Mouse (Mus musculus) A20 (cell line): Measurements from ENCODE around the gene Galnt9.

Experiments used
- DNase-seq: peaks from one replicate; pipeline ENCODE4 v3.0.0-alpha.2; 2011; ENCODE audit warnings: low read depth, low spot score

Gene Galnt9

DNA sequence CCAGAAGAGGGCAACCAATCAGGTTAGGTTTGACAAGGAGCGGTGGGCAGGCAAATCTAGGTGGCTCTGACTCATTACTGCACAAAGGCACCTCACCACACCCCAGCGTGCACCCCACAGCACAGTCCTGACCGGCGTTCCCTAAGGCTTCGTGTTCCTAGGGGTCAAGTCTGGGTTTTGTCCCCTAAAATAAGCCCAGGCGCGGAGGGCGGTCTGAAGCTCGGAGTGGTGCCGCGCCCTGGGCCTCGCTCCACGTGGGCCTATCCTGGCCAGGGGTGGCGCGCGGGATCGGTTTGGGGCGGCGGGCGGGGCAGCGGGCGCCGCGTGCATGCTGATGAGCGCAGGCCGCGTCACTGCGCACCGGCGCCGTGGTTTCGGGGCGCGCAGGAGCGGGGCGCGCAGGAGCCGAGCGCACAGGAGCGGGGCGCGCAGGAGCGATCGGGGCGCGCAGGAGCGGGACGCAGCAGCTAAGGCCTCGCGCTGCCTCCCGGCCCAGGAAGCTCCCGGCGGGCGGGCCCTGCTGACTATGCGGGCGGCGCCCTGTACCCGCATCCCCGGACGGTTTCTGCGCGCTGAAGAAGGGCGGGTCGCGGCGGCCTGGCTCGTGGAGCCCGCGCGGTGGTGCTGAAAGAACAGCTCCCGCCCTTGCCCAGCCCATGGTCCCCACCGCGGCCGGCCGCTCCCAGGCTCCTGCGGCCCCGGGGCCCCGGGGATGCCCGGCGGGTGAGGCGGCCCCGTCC, at the start of gene Galnt9:
Gene Galnt9, plus strand, starts transcription at position 405 of the 740 bp plus-strand sequence.
- no peak for DNase-seq

DNA sequence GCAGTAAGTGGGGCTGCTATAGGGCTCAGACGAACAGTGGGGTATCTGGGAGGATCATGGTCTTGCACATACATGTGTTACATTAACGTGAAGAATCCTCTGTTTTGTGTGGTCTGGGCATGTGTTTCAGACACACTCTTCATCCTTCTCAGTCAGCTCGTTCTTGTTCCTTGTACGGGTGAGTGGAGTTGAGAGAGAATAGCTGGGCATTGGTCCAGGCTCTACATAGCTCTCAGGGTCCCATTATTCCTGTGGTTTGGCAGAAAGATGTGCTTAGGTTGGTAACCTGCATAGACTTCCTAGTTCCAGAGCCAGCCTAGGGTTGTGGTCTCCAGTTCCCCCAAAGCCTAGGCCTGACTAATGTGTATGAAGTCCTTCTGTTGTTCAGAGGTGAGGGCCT, 49.8 kb upstream of the Galnt9 start:
- DNase-seq = no peak

DNA sequence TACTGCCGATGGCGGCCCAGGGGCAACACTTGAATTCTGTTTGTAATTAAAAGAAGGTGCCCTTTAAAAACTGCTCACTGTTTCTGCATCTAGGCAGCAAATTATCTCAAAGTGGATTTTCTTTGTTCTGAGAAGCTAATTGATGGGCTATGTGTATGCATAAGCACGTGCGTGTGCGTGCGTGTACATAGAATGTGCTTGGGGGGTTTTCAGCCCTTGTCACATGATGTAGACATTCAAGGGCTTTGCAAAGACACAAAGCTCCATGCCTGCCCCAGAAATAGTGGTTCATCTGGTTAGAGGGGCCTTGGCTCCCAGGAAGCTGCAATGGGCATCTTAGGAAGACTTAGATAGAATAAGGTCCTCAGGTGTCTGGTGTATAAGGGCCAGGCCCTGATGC, 49.1 kb upstream of the Galnt9 start:
- DNase-seq = no peak

GRCm38 (mm10) chr5:110497556-110497955, 46.6 kb upstream of the Galnt9 start:
- DNase-seq = no peak

DNA sequence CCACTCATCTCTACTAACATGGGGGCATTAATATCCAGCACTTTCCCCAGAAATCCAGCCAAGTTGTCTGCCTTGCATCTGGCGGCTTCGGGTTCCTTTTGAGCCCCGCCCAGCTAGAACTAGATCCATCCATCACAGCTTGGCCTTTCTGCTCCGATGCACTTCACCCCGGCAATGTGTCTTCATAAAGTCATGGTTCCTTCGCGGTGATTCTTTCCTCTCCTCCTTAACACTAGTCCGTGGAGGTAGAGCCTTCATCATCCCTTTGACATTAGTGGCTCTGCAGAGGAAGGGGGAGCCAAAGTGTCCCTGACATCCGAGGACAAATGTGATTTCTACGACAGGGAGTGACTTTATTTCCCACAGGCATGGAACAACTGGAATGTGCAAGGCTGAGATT, 46.1 kb upstream of the Galnt9 start:
- no peak for DNase-seq

GRCm38 (mm10) chr5:110500233-110500632, 43.9 kb upstream of the Galnt9 start:
- DNase-seq = no peak

- DNase-seq = no peak
These were observed 40.8 kb upstream of the Galnt9 start for GRCm38 (mm10) chr5:110503361-110503760.

DNA sequence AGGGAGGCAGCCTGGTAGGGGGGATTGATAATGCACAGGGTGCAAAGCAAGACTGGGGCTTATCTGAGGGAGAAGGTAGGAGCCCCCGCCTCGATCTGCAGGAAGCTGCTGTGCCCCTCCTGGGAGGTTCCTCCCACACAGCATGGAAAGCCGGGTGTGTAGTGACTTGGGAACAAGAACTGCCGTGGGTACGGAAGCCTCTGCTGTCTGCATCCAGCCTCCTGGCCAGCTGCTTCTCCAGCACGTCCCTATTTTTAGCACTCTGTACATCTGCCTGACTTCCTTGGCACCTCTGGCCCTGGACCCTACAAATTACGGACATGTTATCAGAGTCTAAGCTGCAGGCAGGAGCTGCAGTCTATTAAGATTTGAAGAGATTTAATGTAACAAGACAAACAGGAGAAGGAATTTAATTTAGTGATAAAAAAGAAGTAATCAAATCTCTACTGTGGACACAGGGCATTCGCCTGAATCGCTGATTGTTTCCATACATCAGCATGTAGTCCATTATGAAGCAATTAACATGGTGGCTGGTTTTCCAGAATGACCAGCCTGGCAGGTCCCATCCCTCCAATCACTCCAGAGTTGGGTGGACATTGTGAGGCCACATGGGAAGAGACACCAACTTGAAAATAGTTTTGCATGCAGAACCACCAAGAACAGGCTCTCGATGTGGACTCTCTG, 38.4 kb upstream of the Galnt9 start:
- DNase-seq = no peak

DNA sequence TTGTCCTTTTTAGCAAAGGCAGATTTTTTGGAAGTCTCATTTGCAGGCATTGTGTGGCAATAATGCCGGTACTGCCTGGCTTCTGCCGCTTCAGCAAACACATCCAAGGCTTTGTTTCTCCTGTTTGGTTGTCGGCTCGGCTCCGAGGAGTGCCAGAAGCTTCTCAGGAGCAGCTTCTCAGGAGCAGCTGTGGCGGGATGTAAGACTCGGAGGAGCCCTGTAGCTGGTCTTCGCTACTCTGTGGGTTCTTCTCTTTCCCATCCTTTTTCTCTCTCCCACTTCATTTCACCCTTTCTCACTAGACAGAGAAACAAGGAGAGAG, 37.9 kb upstream of the Galnt9 start:
- no peak for DNase-seq

- no peak for DNase-seq
These were observed 37.3 kb upstream of the Galnt9 start for GRCm38 (mm10) chr5:110506856-110507255.

DNA sequence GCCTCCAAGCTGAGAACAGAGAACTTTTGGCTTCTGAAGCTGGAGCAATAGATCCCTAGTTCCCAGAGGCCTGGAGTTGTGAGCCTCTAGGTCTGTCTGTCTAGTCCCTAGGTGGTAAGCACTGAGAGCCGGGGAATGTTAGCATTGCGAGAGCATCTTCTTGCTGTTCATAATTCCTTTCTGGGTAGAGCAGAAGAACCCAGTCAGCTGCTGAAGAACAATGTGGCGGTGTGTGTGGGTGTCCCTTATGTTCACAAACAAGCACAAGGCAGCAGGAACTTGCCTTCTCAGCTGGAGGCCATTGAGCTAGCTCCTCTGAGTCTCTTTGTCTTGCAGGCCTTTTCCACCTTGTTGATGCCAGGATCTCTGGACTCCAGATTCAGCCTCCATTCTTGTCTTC, 36.2 kb upstream of the Galnt9 start:
- no peak for DNase-seq

- DNase-seq = no peak
These were observed 33.8 kb upstream of the Galnt9 start for GRCm38 (mm10) chr5:110510357-110510756.

DNA sequence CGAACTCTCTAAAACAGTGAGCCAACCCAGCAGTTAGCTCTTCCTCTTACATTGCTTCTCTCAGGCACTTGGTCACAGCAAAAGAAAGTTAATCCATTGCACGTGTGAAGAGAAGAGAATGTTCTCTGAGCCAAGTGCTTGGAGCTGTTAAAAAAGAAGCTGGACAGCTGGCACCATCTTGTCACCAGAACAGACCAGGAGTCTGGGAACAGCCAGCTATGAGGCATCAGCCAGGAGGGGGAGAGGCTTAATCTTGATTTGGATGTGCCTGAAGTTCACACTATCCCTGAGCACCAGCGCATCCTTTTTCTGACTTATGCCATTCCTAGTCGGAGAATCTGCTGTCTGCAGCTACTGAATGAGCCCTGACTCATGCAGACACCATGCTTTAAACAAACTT, 30.4 kb upstream of the Galnt9 start:
- no peak for DNase-seq

- peak; percentile 25 for DNase-seq
These were observed 29.5 kb upstream of the Galnt9 start for GRCm38 (mm10) chr5:110514694-110515093.

DNA sequence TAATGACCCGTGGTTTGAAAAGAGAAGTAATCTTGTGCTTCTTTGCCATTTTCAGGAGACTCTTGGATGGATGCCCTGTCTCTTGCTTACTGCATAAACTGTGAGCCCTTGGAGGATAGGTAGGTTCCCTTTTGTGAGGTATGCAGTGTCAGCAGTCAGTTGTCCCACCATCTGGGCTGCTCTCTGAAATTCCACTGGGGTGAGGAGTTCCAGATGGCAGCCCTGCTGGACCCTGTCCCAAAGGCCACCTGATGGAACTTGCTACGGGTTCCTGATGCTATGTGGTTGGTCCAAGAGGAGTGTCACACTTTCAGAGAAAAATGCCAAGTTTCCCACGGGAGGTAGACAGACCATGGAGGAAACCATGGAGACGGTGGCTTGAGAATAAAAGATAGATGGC, 27.8 kb upstream of the Galnt9 start:
- DNase-seq = no peak

DNA sequence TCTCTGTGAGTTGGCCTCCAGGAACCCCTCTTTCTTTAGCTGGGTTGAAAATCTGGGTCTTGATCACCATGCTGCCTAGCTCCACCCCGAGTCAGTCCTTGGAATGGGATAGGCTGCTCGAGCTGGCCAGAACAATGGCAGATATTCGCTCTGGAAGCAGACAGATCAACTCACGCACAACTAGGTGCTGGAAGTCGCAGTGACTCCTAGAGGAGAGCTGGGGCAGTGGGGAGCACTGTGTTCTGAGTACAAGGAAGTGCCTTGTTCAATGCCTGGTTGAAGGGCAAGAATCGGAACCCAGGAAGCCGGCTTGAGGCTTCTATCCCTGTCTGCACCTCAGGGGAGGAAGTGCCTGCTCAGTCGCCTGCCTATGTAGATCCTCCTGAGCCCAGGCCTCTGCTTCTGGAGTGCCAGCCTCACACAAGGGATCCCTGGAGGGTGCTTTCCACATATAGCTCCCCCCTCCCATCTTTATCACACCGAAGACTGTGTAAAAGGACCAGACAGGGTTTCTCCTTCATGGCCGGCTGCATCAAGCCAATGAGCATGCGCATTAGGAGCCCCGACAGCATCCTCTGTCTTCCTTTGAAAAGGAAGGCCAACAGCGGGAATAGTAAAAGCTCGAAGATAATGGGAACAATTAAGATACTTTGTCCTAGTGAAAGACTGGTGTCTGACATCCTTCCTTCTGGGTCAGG, 25.9 kb upstream of the Galnt9 start:
- DNase-seq = no peak

DNA sequence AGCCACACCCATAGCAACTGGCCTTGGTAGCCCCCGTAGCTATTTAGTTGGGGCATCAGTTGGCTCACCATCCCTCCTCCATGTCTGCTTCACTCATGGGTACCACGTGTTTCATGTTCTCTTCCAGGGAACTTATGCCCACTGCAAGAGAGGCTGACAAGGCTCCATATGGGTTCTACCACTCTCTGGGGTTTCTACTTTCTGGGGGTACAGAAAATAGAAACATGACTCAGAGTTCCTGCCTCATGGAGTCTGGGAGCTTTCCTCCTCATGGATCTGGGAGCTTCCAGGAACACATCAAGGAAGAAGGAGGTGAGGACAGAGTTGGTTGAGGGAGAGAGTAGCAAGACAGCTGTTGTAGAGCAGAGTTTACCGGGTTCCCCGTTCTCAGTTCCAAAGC, 23.2 kb upstream of the Galnt9 start:
- no peak for DNase-seq

GRCm38 (mm10) chr5:110521822-110522221, 22.3 kb upstream of the Galnt9 start:
- no peak for DNase-seq

- no peak for DNase-seq
These were observed 20.9 kb upstream of the Galnt9 start for GRCm38 (mm10) chr5:110523296-110523695.

DNA sequence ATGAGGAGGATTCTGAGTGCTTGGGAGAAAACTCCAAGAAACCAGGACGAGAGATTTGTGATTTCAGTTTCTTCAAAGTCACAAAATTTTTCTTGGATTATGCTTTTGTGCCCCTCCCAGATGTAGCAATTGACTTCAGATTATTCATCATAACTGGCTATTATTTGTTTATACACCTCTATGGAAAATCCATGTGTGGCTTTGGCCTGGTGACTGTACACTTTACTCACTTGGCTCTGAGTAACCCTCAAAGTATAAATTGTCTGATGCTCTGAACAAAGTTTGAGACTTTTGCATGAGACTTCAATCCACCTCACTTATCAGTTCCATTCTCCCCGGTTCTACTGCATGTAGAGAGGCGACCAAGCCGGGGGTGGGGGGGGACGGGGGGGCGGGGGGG, 18.5 kb upstream of the Galnt9 start:
- DNase-seq = no peak

- DNase-seq = no peak
These were observed 17.6 kb upstream of the Galnt9 start for GRCm38 (mm10) chr5:110526556-110526955.

DNA sequence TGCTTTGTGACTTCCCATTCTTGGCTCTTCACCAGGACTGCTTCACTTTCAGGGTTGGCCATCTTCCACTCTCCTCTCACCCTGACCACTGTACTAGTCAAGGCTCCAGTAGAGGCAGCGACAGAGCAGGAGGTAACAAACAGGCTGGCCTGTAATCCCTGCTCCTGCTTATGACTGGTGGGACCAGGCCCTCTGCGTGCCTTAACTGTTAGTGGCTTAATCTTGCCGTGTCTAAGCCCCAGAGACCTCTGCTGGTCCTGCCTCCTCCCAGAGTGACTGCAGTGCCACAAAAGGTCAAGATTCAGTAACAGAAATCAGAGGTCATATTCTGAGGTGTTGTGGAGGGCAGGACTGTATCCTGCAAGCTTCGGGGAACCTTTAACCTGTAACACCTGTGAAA, 13.1 kb upstream of the Galnt9 start:
- no peak for DNase-seq

DNA sequence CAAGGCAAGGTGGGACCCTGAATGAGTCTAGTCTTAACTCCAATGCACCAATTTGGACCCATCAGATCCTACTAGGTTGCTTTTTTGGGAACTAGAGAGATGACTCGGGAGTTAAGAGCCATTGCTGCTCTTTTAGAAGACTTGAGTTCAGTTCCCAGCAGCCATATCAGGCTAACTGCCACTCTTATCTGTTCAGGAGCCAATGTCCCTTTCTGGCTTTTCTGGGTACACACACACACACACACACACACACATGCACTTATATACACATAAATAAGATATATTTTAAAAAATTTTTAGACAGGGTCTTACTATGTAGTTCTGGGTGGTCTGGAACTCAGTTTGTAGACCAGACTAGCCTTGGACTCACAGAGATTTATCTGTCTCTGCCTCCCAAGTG, 9.8 kb upstream of the Galnt9 start:
- DNase-seq = no peak
